Mouse (Mus musculus) lung, embryonic 14.5 days (tissue): ENCODE results near the gene Washc4. TPM values are rescaled to one million over a fixed set of nuclear protein-coding genes. Genes with fewer than 3 reads are reported as not detected.

Source experiments
- ATAC-seq: fragments of 200-750 bp; cut with Nextera tagmentation; 2 replicates; pipeline ENCODE4 v1.8.0; 2017; ENCODE audit warnings: mild to moderate bottlenecking, moderate TSS enrichment, moderate library complexity; ENCODE audit not compliant: insufficient read depth
- DNase-seq: peaks from one replicate; pipeline ENCODE4 v3.0.0-alpha.2; 2015
- H3K27ac ChIP-seq: fragments of 300-500 bp; sonication (generic); 2 replicates; pipeline ENCODE4 v1.5.1; 2014; ENCODE audit warnings: low read depth, mild to moderate bottlenecking, moderate library complexity
- H3K27me3 ChIP-seq: fragments of 300-500 bp; sonication (generic); 2 replicates; pipeline ENCODE4 v1.6.1; 2014; ENCODE audit warnings: low read length, control low read depth; ENCODE audit not compliant: insufficient read depth
- H3K36me3 ChIP-seq: fragments of 300-500 bp; sonication (generic); 2 replicates; pipeline ENCODE4 v1.6.1; 2014; ENCODE audit warnings: control low read depth; ENCODE audit not compliant: insufficient read depth
- H3K4me1 ChIP-seq: fragments of 300-500 bp; sonication (generic); 2 replicates; pipeline ENCODE4 v1.6.1; 2014; ENCODE audit warnings: antibody characterized with exemption, control low read depth; ENCODE audit not compliant: insufficient read depth
- H3K4me2 ChIP-seq: fragments of 300-500 bp; sonication (generic); 2 replicates; pipeline ENCODE4 v1.6.1; 2014; ENCODE audit warnings: mild to moderate bottlenecking
- H3K4me3 ChIP-seq: fragments of 300-500 bp; sonication (generic); 2 replicates; pipeline ENCODE4 v1.5.1; 2014; ENCODE audit warnings: low read depth, low read length
- H3K9ac ChIP-seq: fragments of 300-500 bp; sonication (generic); 2 replicates; pipeline ENCODE4 v1.6.1; 2014
- H3K9me3 ChIP-seq: fragments of 300-500 bp; sonication (generic); 2 replicates; pipeline ENCODE4 v1.6.1; 2016; ENCODE audit warnings: low read depth, low read length, control low read depth
- CTCF ChIP-seq: IDR thresholded peaks from 2 replicates; pipeline ENCODE4 v1.5.1; 2016; ENCODE audit warnings: antibody characterized with exemption, low read depth
- whole genome bisulfite sequencing: fragments of 180-500 bp; shearing (Covaris S2); extraction: QIAGEN DNeasy Blood & Tissue Kit; methylation state at CpG from one replicate; pipeline ENCODE4 v1.1.7; 2014; 5-methylcytosine and 5-hydroxymethylcytosine counted together
- polyA plus RNA-seq: library from polyadenylated mRNA; unstranded; fragments of >200 nt; fragmentation: Nextera tagmentation; extraction: Ambion mirVana; gene quantifications from 2 replicates; pipeline ENCODE4 v1.2.1, GENCODE M21; 2014

Washc4 gene
- polyA plus RNA-seq, 1 experiment from 2014 or later, result 36.9 TPM

DNA sequence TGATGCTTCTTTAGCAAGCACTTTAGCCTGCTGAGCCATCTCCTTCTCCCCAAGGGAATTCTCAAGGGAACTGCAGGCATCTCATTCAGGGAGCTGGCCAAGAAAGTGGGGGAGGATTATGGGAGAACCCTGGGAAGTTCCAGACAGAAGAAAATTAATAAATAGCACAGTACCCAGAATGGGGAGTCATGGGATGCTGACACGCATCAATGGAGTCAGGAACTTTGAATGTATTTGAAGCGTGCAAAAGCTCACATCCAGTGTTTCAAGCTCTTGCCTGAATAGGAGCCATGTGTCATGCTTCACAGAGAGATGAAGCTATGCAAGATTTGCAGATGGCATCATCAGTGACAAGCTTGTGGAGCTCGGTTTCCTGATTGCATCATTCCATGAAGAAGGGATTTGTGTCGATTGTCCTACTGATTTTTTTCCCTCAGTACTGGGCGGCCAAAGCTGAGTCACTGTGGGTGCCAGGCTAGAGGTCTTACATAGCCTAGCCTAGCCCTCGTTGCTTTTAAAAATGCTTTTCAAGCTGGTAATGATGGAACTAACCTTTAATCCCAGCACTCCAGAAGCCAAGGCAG is 13.1 kb upstream of the Washc4 start:
- Histone ChIP-seq H3K4me3 (no peak overlapping the region), H3K9ac (no peak overlapping the region), H3K36me3 (no peaks in the 10 kb centered on the region), H3K4me2 (no peak overlapping the region), H3K9me3 (no peaks in the 10 kb centered on the region), H3K4me1 (no peaks in the 10 kb centered on the region), H3K27ac (no peak overlapping the region), H3K27me3 (no peaks in the 10 kb centered on the region)
- WGBS, result 83% methylated on average over 6 of the region's 6 CpGs
- DNase-seq, result no peak
- no peak for TF ChIP-seq CTCF
- no peak for ATAC-seq

DNA sequence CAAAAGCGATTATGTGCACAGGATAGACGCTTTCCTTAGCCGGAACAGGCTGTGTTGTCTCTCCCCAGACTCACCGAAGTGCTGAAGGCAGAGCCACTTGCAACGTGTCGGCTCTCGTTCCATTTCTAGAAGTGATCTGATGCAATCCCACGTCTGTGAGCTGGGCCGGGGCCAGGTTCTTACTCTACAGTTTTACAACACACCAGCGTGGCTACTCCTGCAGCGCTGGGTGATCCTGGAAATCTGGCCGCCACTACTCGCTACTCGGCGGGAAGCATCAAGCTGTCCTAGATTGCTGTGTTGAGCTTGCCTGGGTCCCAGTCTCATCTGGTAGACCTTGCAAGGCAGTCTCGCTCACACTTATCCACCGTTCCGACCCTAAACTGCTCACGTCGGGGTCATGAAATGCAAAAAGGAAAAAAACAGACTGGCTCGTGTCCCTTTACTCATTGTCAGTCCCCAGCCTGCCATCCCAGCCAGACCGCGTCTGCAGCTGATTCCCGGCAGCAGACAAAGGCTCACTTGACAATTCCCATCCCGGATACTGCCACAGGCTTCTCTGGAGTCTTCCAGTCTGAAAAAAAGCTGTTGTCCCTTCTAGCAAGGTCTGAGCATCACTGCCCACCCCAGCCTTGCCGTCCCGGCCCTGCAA is 10.2 kb upstream of the Washc4 start:
- DNase-seq, result peak; percentile 76
- TF ChIP-seq CTCF, result no peak
- peak; percentile 71 for ATAC-seq
- H3K27ac ChIP-seq, result no peak overlapping the region
- H3K4me3 ChIP-seq, result peak overlapping the region; percentile 43
- H3K9ac ChIP-seq, result peak overlapping the region; percentile 47
- H3K4me1 ChIP-seq, result no peaks in the 10 kb centered on the region
- WGBS, result 3% methylated on average over 27 of the region's 27 CpGs
- H3K4me2 ChIP-seq, result peak overlapping the region; percentile 94
- no peaks in the 10 kb centered on the region for H3K9me3 ChIP-seq
- H3K27me3 ChIP-seq, result no peaks in the 10 kb centered on the region
- no peaks in the 10 kb centered on the region for H3K36me3 ChIP-seq

DNA sequence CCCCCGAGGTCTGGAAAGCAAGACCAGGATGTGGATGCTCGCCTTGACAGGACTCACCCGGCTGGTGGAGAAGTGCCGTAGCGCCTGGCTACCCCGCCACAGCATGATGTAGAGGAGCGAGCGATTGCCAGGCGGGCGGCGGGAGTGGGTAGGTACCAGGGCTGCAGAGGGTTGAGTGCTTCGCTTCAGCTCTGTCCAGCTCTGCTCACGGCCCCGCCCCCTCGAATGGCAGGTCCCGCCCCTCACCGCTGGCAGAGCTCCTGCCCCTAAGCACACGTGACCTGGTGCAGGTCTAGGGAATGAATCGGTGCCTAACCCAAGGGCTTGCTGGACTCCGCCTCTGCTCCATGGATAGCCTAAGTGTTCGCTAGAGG is 9.7 kb upstream of the Washc4 start, which contains the start of gene Aldh1l2:
TSS of gene Aldh1l2 (minus strand) at position 231 of the 374 bp plus-strand sequence.
- Histone ChIP-seq H3K36me3 (no peaks in the 10 kb centered on the region), H3K9ac (peak within 1 kb of the TSS; percentile 47), H3K4me1 (no peaks in the 10 kb centered on the region), H3K4me3 (peak within 1 kb of the TSS; percentile 43), H3K27ac (no peak within 1 kb of the TSS), H3K27me3 (no peaks in the 10 kb centered on the region), H3K9me3 (no peaks in the 10 kb centered on the region), H3K4me2 (peak within 1 kb of the TSS; percentile 94)
- WGBS, result under 1% methylated on average over 21 of the region's 21 CpGs
- ATAC-seq (peak; percentile 93), DNase-seq (peak; percentile 80)
- no peak for TF ChIP-seq CTCF

- no peaks in the 10 kb centered on the region for H3K36me3 ChIP-seq
- H3K9me3 ChIP-seq, result no peaks in the 10 kb centered on the region
- no peak for DNase-seq
- H3K27ac ChIP-seq, result no peak overlapping the region
- no peak overlapping the region for H3K4me2 ChIP-seq
- H3K4me3 ChIP-seq, result no peak overlapping the region
- ATAC-seq, result no peak
- no peaks in the 10 kb centered on the region for H3K4me1 ChIP-seq
- H3K9ac ChIP-seq, result no peak overlapping the region
- no peak for TF ChIP-seq CTCF
- 4% methylated on average over 1 of the region's 1 CpGs for WGBS
- H3K27me3 ChIP-seq, result no peaks in the 10 kb centered on the region
Observed at GRCm38 (mm10) chr10:83536436-83536835, 7.1 kb upstream of the Washc4 start.

DNA sequence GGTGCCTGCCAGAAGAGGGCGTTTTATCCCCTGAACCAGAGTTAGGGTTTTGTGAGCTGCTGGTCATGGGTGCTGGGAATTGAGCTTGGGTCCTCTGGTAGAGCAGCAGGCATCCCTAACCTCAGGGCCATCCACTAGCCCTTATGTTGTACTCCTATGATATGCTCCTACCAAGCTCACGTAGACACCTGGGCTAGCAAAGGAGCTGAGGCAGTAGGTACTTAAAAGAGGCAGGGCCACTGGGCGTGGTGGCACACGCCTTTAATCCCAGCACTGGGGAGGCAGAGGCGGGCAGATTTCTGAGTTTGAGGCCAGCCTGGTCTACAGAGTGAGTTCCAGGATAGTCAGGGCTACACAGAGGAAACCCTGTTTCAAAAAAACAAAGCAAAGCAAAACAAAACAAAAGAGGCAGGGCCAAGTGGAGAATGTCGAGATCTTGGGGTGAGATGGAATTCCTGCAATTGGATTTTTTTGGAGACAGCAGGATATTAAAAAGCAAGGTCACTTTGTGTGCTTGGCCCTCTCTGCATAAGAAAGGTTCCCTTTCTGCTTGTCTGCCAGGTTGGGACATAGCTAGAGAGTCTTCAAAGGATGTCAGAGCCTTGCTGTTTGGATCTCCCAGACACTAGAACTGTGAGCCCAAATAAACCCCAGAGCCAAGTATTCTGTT is 4.1 kb upstream of the Washc4 start:
- TF ChIP-seq CTCF, result no peak
- WGBS, result 71% methylated on average over 6 of the region's 6 CpGs
- no peak overlapping the region for H3K27ac ChIP-seq
- H3K9ac ChIP-seq, result no peak overlapping the region
- no peak for DNase-seq
- no peaks in the 10 kb centered on the region for H3K9me3 ChIP-seq
- H3K4me1 ChIP-seq, result peaks cover under 1% of the 10 kb centered on the region; the same call in 1 of the 2 replicates
- no peak for ATAC-seq
- no peaks in the 10 kb centered on the region for H3K27me3 ChIP-seq
- H3K36me3 ChIP-seq, result no peaks in the 10 kb centered on the region
- H3K4me3 ChIP-seq, result no peak overlapping the region
- H3K4me2 ChIP-seq, result no peak overlapping the region

DNA sequence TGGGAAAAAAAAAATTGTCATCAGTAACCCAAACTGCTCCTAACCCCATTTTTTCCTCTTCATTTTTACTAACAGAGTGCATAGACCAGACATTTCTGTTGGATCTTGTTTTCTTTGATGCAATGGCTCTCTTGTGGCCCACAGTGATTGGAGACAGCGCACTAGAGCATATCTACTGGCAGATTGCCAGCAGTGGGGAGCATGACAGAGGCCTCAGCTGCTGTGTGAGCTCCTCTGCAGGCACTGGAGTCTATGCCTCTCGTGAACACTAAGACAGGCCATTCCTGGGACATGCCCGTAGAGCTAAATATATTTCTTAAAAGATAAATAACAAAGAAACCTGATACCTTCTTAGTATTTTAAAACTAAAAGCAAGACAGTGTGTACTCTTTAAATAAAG is 3.5 kb upstream of the Washc4 start:
- no peak for ATAC-seq
- peak; percentile 79 for DNase-seq
- Histone ChIP-seq H3K9me3 (no peaks in the 10 kb centered on the region), H3K27ac (no peak overlapping the region), H3K4me2 (no peak overlapping the region), H3K9ac (no peak overlapping the region), H3K27me3 (no peaks in the 10 kb centered on the region), H3K4me1 (peaks cover 7% of the 10 kb centered on the region), H3K36me3 (no peaks in the 10 kb centered on the region), H3K4me3 (no peak overlapping the region)
- 20% methylated on average over 3 of the region's 3 CpGs for WGBS
- no peak for TF ChIP-seq CTCF

GRCm38 (mm10) chr10:83542241-83542640 is 1.3 kb upstream of the Washc4 start:
- Histone ChIP-seq H3K27ac (no peak overlapping the region), H3K4me3 (no peak overlapping the region), H3K9ac (no peak overlapping the region), H3K4me1 (peaks cover 10% of the 10 kb centered on the region), H3K27me3 (no peaks in the 10 kb centered on the region), H3K4me2 (no peak overlapping the region), H3K36me3 (no peaks in the 10 kb centered on the region), H3K9me3 (no peaks in the 10 kb centered on the region)
- no peak for ATAC-seq
- DNase-seq, result no peak
- 79% methylated on average over 7 of the region's 7 CpGs for WGBS
- TF ChIP-seq CTCF, result no peak
